Mouse (Mus musculus): ENCODE measurements at regions not wholly inside any gene's neighbourhood (a gene's known extent, or its start where the extent isn't known, plus 50 kb on each side); places are given as distances from the start of the nearest gene placed in this dataset.

- DNase-seq (ENCODE audit: low spot score in 2 of 2) = no peak
These were observed 337.8 kb upstream of the Cd180 start for GRCm38 (mm10) chr13:102355569-102355968.

GRCm38 (mm10) chr13:102372451-102373082 lies 320.8 kb upstream of the Cd180 start:
- no peak for DNase-seq (ENCODE audit: low spot score in 2 of 2)

- DNase-seq (ENCODE audit: low spot score in 2 of 2) = no peak
These were observed 312.7 kb upstream of the Cd180 start for GRCm38 (mm10) chr13:102380667-102381066.

- DNase-seq (ENCODE audit: low spot score in 2 of 2) = no peak
These were observed 301.4 kb upstream of the Cd180 start for GRCm38 (mm10) chr13:102391911-102392310.

GRCm38 (mm10) chr13:102392868-102393661 lies 300.3 kb upstream of the Cd180 start:
- DNase-seq (ENCODE audit: low spot score in 2 of 2) = no peak

- no peak for DNase-seq (ENCODE audit: low spot score in 2 of 2)
These were observed 299.7 kb upstream of the Cd180 start for GRCm38 (mm10) chr13:102393662-102393970.

- no peak for DNase-seq (ENCODE audit: low spot score in 2 of 2)
These were observed 299.3 kb upstream of the Cd180 start for GRCm38 (mm10) chr13:102394057-102394456.

GRCm38 (mm10) chr13:102397411-102397810 lies 295.9 kb upstream of the Cd180 start:
- no peak for DNase-seq (ENCODE audit: low spot score in 2 of 2)

GRCm38 (mm10) chr13:102411840-102412239 lies 281.5 kb upstream of the Cd180 start:
- no peak for DNase-seq (ENCODE audit: low spot score in 2 of 2)

GRCm38 (mm10) chr13:102434372-102434954 lies 258.9 kb upstream of the Cd180 start:
- DNase-seq (ENCODE audit: low spot score in 2 of 2) = no peak

GRCm38 (mm10) chr13:102442676-102443075 lies 250.7 kb upstream of the Cd180 start:
- no peak for DNase-seq (ENCODE audit: low spot score in 2 of 2)

GRCm38 (mm10) chr13:102447310-102447709 lies 246.0 kb upstream of the Cd180 start:
- DNase-seq (ENCODE audit: low spot score in 2 of 2) = no peak

- no peak for DNase-seq (ENCODE audit: low spot score in 2 of 2)
These were observed 243.8 kb upstream of the Cd180 start for GRCm38 (mm10) chr13:102449416-102450121.

- DNase-seq (ENCODE audit: low spot score in 2 of 2) = no peak
These were observed 242.2 kb upstream of the Cd180 start for GRCm38 (mm10) chr13:102451176-102451575.

GRCm38 (mm10) chr13:102458711-102459110 lies 234.6 kb upstream of the Cd180 start:
- DNase-seq (ENCODE audit: low spot score in 2 of 2) = no peak

GRCm38 (mm10) chr13:102463993-102464392 lies 229.4 kb upstream of the Cd180 start:
- no peak for DNase-seq (ENCODE audit: low spot score in 2 of 2)

GRCm38 (mm10) chr13:102481906-102482305 lies 211.5 kb upstream of the Cd180 start:
- no peak for DNase-seq (ENCODE audit: low spot score in 2 of 2)

- no peak for DNase-seq (ENCODE audit: low spot score in 2 of 2)
These were observed 210.9 kb upstream of the Cd180 start for GRCm38 (mm10) chr13:102482451-102482850.

- DNase-seq (ENCODE audit: low spot score in 2 of 2) = no peak
These were observed 205.8 kb upstream of the Cd180 start for GRCm38 (mm10) chr13:102487416-102488097.

- DNase-seq (ENCODE audit: low spot score in 2 of 2) = no peak
These were observed 202.0 kb upstream of the Cd180 start for GRCm38 (mm10) chr13:102491370-102491769.

GRCm38 (mm10) chr13:102504157-102504947 lies 189.0 kb upstream of the Cd180 start:
- DNase-seq (ENCODE audit: low spot score in 2 of 2) = no peak

Data from spleen, postnatal 4 days (tissue).